Mouse (Mus musculus) megakaryocyte progenitor cell, adult 5-6 weeks (primary cell): ENCODE measurements at regions not wholly inside any gene's neighbourhood (a gene's known extent, or its start where the extent isn't known, plus 50 kb on each side); places are given as distances from the start of the nearest gene placed in this dataset.

Source experiments
- ATAC-seq: replicated peaks from 2 replicates; pipeline ENCODE4 v1.8.0; 2016; ENCODE audit warnings: mild to moderate bottlenecking, moderate TSS enrichment, inconsistent platforms; ENCODE audit not compliant: poor library complexity

DNA sequence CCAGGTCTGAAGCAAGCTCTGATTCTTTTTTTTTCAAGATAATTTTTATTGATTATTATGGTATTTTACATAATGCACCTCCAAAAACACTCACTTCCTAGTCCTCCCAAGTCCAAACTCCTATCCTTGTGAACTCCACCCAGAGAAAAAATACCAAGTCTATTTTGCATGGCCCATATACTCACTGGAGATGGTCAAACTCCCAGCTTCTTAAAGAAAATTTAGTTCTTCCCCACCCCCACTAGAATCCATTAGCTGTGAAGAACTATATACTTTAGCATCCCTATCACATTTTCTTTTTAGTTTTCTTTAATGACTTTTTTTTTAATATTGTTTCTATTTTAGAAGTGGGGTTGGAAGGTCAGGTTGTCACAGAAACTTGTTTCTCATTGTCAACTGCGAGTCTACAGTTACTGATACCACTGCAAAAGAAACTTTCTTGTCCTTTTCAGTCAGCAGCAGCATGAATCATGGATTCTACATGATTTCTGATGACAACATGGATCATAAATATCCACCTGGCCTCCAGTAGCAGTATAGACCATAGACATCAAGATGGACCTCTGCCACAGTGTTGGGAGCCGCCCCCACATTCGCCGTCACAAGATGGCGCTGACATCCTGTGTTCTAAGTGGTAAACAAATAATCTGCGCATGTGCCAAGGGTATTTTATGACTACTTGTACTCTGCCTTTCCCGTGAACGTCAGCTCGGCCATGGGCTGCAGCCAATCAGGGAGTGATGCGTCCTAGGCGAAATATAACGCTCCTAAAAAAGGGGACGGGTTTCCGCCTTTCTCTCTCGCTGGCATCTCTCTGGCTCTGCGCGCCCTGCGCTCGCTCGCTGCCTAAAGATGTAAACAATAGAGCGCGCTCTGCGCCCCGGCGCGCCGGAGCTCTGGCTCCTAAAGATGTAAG lies 69.0 kb downstream of the Pgr15l start:
- ATAC-seq = peak; percentile 70; the same call in 1 of the 2 replicates

DNA sequence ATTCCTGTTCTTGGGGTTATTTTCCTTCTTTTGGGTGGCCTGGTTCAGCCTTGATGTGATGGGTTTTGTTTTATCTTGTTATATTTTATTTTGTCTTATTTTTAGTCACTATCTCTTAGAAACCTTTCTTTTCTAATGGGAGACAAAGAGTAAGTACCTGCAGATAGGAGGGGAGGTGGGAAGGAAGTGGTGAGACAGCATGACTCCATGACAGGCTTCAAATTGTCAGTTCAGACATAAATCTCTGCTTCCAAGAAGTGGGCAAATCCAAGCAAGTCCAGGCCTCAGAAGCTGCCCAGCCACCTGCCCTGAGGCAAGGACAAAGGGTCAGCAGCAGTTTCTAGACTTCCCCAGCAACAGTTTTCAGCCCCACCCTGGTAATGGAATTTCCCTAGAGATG lies 69.8 kb downstream of the Pgr15l start:
- no peak for ATAC-seq

DNA sequence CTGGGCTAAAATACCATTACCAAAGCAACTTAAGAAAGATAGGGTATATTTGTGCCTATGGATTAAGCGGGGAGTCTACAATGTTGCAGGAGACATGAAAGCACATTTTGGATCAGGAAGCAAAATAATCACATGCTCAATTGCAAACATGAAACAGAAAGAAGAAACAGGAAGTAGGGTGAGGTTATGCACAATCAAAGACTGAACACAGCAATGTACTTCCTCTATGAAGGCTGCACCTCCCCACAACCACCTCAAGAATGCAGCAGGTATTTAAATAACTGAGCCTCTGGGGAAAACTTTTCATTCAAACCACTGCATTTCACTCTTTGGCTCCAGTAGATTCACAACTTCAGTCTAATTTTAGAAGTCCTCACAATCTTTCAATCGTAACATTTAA lies 83.8 kb downstream of the Pgr15l start:
- ATAC-seq = peak; percentile 55; the same call in 1 of the 2 replicates
